8 mouse cellular contexts compared by ENCODE assay signal in genomic region chr12:85346374-85346773, GRCm38 (mm10). TPM values are rescaled to one million over a fixed set of nuclear protein-coding genes. Genes with fewer than 3 reads are reported as not detected.
A peak's percentile ranks its signal among the peaks of the same experiment; 100 is the strongest.
DNase-seq lines count a peak whose midpoint lies in the region; ATAC-seq and TF ChIP-seq lines count a peak whose summit lies in the region.

No protein-coding gene starts in this region.

- H3K4me3 ChIP-seq in C2C12 (ENCODE audit: insufficient read depth, poor library complexity, severe bottlenecking), result no peak overlapping the region

- peak; percentile 54; the same call in 1 of the 2 replicates for ATAC-seq in megakaryocyte-erythroid progenitor cell, adult 5-6 weeks (replicated peaks; ENCODE audit: low FRiP score, low TSS enrichment, poor library complexity, severe bottlenecking)

- no peak overlapping the region for H3ac ChIP-seq in C2C12 (ENCODE audit: control insufficient read depth, insufficient read length, low read depth)

- no peak for TF ChIP-seq POLR2A in brain, embryonic 14.5 days (IDR thresholded peaks at IDR 0.05; ENCODE audit: borderline replicate concordance, extremely low read depth, insufficient read depth, insufficient read length, poor library complexity, severe bottlenecking)

- H3K79me3 ChIP-seq in C2C12 (ENCODE audit: low read depth), result peaks cover 3% of the 10 kb centered on the region

- H3K36me3 ChIP-seq in C2C12 (ENCODE audit: control insufficient read depth, insufficient read depth), result peaks cover 40% of the 10 kb centered on the region

- peak; percentile 5 for TF ChIP-seq CTCF in C2C12 (IDR thresholded peaks at IDR 0.05; ENCODE audit: control insufficient read depth, insufficient read depth, insufficient read length)
- peak; percentile 37; the same call in 1 of the 2 replicates for TF ChIP-seq CTCF in brain, embryonic 14.5 days (IDR thresholded peaks at IDR 0.05; ENCODE audit: borderline replicate concordance, extremely low read depth, insufficient read depth, insufficient read length)

- peak; percentile 23 to 88 for DNase-seq in frontal cortex, adult 2 months (ENCODE audit: extremely low spot score in 1 of 2, low spot score in 1 of 2)
- no peak for DNase-seq in frontal cortex, postnatal 10 days (ENCODE audit: low spot score in 2 of 2)
- peak; percentile 85 for DNase-seq in brain, embryonic 14.5 days (ENCODE audit: low read depth)
- DNase-seq in heart, adult 9 months (ENCODE audit: low spot score in 2 of 2), result peak; percentile 66 to 77
- DNase-seq in kidney, postnatal 4 days, result peak; percentile 30 to 58
- peak; percentile 43 for DNase-seq in thymus, postnatal 4 days

- H3K79me2 ChIP-seq in C2C12 (ENCODE audit: control insufficient read depth, insufficient read depth), result peaks cover 24% of the 10 kb centered on the region

- no peaks in the 10 kb centered on the region for H3K27me3 ChIP-seq in C2C12 (ENCODE audit: control insufficient read depth, insufficient read depth, insufficient read length)

TF ChIP-seq in C2C12, 6 proteins besides CTCF, POLR2A, EP300 and RAD21:
- no peak for TF ChIP-seq MYOD1 (IDR thresholded peaks at IDR 0.05; ENCODE audit: control insufficient read depth, insufficient read length, low read depth)
- TF ChIP-seq MYOG (IDR thresholded peaks at IDR 0.05; ENCODE audit: control insufficient read depth, extremely low read depth, insufficient read length), result no peak
- TF ChIP-seq USF1 (IDR thresholded peaks at IDR 0.05; ENCODE audit: low read depth), result no peak
- no peak for TF ChIP-seq MAX (IDR thresholded peaks at IDR 0.05)
- no peak for TF ChIP-seq CEBPB (IDR thresholded peaks at IDR 0.05; ENCODE audit: low read depth)
- no peak for TF ChIP-seq FOSL1 (IDR thresholded peaks at IDR 0.05; ENCODE audit: insufficient read depth, low read length, poor library complexity, severe bottlenecking)

RNA-seq across cellular contexts. Expression of gene Nek9, which starts 7.2 kb away (rescaled TPM):
- 33.9 and 38.0 TPM in 2 replicates for polyA plus RNA-seq in frontal cortex, adult 2 months (2012; rRNA removed)
- 28.4 TPM for polyA plus RNA-seq in C2C12 (2012; fragmentation: generic; extraction: Trizol)
- polyA plus RNA-seq in brain, embryonic 14.5 days (2012; rRNA removed), result 31.6 and 33.8 TPM in 2 replicates
- total RNA-seq in megakaryocyte-erythroid progenitor cell, adult 5-6 weeks (2014; fragmentation: Nextera tagmentation), result 23.8 and 29.5 TPM in 2 replicates
- 21.9 and 23.5 TPM in 2 replicates for total RNA-seq in megakaryocyte-erythroid progenitor cell, adult 5-6 weeks (2017)

RNA-seq across cellular contexts. Expression of gene Tmed10, which starts 28.3 kb away (rescaled TPM):
- 128 and 136 TPM in 2 replicates for polyA plus RNA-seq in frontal cortex, adult 2 months (2012; rRNA removed)
- polyA plus RNA-seq in C2C12 (2012; fragmentation: generic; extraction: Trizol), result 174 TPM
- 130 and 162 TPM in 2 replicates for polyA plus RNA-seq in brain, embryonic 14.5 days (2012; rRNA removed)
- 129 and 143 TPM in 2 replicates for total RNA-seq in megakaryocyte-erythroid progenitor cell, adult 5-6 weeks (2014; fragmentation: Nextera tagmentation)
- total RNA-seq in megakaryocyte-erythroid progenitor cell, adult 5-6 weeks (2017), result 64.2 and 68.4 TPM in 2 replicates

RNA-seq across cellular contexts. Expression of gene Zc2hc1c, which starts 58.0 kb away (rescaled TPM):
- polyA plus RNA-seq in frontal cortex, adult 2 months (2012; rRNA removed), result 0.92 and 0.94 TPM in 2 replicates
- polyA plus RNA-seq in C2C12 (2012; fragmentation: generic; extraction: Trizol), result 0.75 TPM
- 0.66 and 0.92 TPM in 2 replicates for polyA plus RNA-seq in brain, embryonic 14.5 days (2012; rRNA removed)
- 0.47 TPM in 1 of 2 replicates, not detected in the other for total RNA-seq in megakaryocyte-erythroid progenitor cell, adult 5-6 weeks (2014; fragmentation: Nextera tagmentation)
- not detected in 2 replicates for total RNA-seq in megakaryocyte-erythroid progenitor cell, adult 5-6 weeks (2017)

RNA-seq across cellular contexts. Expression of gene Acyp1, which starts 58.1 kb away (rescaled TPM):
- polyA plus RNA-seq in frontal cortex, adult 2 months (2012; rRNA removed), result 35.6 and 44.0 TPM in 2 replicates
- polyA plus RNA-seq in C2C12 (2012; fragmentation: generic; extraction: Trizol), result 17.1 TPM
- 27.6 and 38.6 TPM in 2 replicates for polyA plus RNA-seq in brain, embryonic 14.5 days (2012; rRNA removed)
- 92.9 and 101 TPM in 2 replicates for total RNA-seq in megakaryocyte-erythroid progenitor cell, adult 5-6 weeks (2014; fragmentation: Nextera tagmentation)
- total RNA-seq in megakaryocyte-erythroid progenitor cell, adult 5-6 weeks (2017), result 33.1 and 110 TPM in 2 replicates

Comparison
In these comparisons a context has a peak if more than half of its experiments do, and no peak if none do; other contexts are left out.
1. DNase-seq: peak in frontal cortex, adult 2 months (2 of 2), brain, embryonic 14.5 days (single experiment), heart, adult 9 months (2 of 2), kidney, postnatal 4 days (2 of 2) and thymus, postnatal 4 days (single experiment); none in frontal cortex, postnatal 10 days (0 of 2).